Mouse (Mus musculus) gastrocnemius, postnatal 4 days (tissue): Measurements from ENCODE around the gene Fzd1. TPM values are rescaled to one million over a fixed set of nuclear protein-coding genes. Genes with fewer than 3 reads are reported as not detected.

Experiments used
- DNase-seq, 2 experiments: peaks; one replicate each; pipeline ENCODE4 v3.0.0; 2021 to 2022; ENCODE audit warnings: low spot score in 2 of 2, mixed read lengths in 2 of 2
- long read RNA-seq, 2 experiments: library from polyadenylated mRNA; stranded (forward); transcript quantifications; one replicate each; pipeline ENCODE4 v2.0.0; 2021
- total RNA-seq, 2 experiments: library from RNA; stranded (reverse); gene quantifications; 2 replicates each; pipeline ENCODE4 v1.2.3; 2021

Fzd1 gene
- 10 to 100 TPM; 17.0 to 18.0 TPM for total RNA-seq
- long read RNA-seq, experiment 1, full-length matches to known transcripts = 39 of 39 reads
- long read RNA-seq, experiment 1, partial matches to known transcripts = 0 of 39 reads
- long read RNA-seq, experiment 1, other reads (novel, unspliced or antisense) = 0 of 39 reads
- long read RNA-seq, experiment 2, full-length matches to known transcripts = 39 of 39 reads
- long read RNA-seq, experiment 2, partial matches to known transcripts = 0 of 39 reads
- long read RNA-seq, experiment 2, other reads (novel, unspliced or antisense) = 0 of 39 reads

DNA sequence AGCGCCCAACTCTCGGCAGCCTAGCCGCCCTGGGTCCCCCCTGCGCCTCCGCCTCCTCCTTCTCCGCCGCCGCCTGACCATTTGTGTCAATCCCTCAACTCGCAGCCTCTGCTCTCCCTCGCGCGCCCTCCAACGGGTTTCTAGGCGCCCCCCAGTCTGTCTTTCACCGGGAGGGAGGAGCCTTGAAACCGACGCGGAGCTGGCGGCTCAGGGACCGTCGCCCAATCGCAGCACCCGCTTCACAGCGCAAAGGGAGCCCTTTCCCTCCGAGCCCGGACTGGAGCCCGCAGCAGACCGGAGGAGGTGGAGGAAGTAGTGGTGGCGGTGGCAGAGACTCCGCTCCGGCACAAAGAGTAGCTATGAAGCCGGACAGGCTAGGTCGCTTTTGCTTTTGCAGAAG is at the start of gene Fzd1:
TSS of gene Fzd1 (minus strand) at position 134 of the 400 bp plus-strand sequence.
- DNase-seq = peak; percentile 84 to 93

DNA sequence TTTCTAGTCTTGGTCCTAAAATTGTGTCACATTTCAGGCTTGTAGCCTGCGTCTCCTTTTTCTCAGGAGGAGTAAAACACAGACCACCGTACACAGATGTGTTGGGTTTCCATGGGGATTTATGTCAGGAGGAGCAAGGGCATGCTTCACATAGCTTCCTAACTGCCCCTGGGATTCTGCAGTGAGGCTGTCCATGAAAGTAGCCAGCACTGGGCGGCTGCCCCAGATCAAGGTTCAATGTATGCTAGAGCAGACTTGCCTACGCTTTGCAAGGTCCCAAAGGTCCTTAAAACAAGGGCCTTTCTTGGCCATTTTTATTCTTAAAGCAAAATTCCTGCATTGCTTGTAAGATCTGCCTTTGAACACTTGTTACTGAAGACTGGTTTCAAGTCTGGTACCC is 47.4 kb upstream of the Fzd1 start:
- DNase-seq = no peak

DNA sequence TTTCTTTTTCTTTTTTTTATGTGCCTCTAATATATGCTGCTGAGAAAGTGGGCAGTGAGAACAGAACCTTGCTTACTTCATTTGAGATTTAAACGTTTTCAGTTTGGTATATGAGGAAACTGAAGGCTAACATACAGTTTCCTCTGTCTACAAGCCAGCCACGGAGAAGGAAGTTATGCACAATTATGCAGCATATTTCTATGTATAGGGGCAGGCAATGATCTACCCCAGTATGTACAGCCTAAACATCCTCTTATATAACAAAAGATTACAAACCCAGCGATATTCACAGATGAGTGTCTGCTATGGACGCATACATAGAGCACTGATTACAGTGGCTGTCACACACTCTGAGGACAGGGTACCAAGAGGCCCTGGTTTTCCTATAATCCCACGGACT is 45.9 kb upstream of the Fzd1 start:
- no peak for DNase-seq

DNA sequence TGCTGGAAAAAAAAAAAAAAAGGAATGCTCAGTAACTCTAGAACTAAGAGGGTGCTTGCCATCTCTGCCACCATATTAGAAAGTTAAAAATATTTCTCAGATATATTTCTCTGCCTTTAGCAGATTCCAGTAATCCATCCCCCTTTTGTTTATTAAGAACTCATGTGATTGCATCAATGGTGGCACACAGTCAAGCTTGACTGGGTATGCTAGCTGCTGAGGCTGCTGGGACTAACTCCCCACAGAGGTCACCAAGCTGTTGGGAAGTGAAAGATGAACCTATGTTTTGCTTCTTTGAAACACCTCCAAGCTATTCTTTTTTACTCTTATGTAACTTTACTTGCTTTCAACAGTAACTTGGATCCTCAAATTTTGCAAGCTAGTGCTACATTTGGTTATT is 44.1 kb upstream of the Fzd1 start:
- no peak for DNase-seq

DNA sequence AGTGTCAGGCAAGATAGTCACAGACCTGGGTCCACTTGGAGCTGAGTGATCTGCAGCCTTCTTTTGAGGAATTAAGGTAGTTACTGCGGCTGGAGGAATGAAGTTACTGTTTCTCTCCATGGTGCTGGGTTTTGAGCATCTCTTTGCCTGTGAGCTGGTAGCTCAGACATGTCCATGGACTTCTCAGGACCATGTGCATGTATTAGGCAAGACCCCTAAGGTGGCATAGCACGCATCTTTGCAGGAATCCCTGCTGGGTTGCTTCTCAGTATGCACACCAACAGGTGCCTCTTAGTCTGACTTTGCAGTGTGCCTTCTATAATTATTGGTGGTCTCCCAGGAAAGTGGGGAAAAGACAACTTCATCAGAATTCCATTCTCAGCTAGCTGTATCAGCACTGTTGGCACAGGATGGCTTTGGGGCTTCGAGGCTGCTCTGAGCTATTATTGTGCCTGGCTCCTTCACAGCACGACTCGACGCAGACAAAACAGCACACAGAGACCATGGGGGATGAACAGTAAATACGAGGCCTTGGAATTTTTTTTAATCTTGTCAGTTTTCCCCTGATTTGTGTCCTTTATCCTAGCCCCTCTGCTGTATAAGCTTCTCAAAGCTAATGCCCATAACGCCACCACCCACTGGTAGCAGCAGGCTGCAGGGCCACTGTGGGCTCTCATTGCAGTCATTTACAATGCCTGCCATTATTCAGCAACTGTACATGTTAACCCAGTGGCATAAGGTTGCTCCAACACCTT is 43.4 kb upstream of the Fzd1 start:
- no peak for DNase-seq

DNA sequence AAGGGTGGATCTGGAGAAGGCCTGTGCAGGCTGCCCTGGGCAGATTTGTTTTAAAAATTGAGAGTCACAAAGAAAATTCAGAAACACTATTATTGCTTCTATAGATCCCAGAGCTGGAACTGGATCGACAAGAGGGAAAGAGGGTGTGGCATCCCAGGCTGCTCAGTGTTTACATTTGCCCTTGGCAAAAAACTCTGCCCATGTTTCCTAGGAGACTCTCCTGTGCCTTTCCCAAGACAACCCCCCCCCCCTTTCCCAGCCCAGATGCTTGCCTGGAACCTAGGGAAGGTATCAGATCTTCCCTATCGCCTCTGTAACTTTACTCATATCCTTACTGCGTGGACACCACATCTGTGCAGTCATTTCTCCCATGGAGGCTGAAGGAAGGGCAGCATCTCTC is 33.4 kb upstream of the Fzd1 start:
- no peak for DNase-seq

DNA sequence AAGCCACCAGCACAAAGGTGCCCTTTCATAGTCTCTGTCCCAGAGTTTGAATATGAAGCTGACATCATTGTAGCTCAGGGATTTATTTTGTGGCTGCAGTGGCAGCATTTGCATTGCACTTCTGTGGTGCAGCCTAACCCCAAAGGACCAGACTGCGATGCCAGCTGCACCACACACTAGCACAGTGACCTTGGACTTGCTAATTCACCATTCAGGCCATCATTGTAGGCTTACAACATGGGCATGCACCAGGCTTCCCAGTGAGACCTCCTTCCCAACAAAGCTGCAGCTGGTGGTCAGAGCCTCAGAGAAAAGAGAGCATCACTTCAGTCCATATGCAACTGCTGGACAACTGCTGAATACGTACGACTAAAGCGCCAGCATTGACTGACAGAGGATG is 32.4 kb upstream of the Fzd1 start:
- no peak for DNase-seq

DNA sequence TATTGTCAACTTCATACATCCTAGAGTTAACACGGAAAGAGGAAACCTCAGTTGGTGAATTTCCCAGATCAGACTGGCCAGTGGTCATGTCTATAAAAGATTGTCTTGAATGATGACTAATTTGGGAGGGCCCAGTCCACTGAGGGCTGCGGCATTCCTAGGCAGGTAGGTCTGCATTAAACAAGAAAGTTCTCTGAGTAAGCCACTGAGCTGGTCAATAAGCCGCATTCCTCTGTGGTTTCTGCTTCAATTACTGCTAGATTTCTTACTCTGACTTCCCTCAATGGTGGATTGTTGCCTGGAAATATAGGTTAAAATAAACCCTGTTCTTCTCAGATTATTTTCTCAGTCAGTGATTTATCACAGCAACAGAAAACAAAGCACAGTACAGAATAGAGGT is 30.6 kb upstream of the Fzd1 start:
- DNase-seq = no peak

DNA sequence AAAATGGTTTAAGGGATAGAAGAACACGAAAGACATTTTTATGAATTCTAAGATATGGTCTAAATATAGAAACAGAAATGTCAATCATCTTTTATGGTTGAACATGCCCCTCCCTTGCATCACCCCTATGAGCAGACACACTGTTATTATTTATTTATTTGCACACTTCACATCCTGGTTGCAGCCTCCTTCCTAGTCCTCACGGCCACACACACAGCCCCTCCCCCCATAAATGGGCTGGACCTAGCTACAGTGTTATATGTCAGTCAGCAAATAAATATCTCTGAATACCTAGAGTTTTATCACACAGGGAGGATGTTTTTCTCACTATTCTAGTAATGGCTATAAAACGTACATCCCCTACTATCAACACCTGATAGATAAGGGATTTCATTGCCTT is 29.0 kb upstream of the Fzd1 start:
- no peak for DNase-seq

DNA sequence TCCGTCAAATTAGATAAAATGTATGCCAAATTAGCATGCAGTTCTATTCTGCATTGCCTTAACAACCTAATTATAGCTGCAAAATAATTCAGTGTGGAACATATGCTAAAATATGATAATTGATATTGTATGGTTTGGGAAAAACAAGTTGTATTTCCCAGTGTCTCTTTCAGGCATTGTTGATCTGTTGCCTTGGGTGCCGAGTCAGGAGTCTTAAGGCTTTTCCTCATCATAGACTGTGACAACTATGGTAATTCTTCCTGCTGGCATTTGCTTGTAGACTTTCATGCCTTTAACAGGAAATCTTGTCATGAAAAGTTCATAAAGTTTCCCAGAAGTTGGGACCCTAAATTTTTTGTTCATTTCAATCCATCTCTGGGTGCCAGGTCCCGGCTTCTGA is 20.4 kb upstream of the Fzd1 start:
- no peak for DNase-seq

DNA sequence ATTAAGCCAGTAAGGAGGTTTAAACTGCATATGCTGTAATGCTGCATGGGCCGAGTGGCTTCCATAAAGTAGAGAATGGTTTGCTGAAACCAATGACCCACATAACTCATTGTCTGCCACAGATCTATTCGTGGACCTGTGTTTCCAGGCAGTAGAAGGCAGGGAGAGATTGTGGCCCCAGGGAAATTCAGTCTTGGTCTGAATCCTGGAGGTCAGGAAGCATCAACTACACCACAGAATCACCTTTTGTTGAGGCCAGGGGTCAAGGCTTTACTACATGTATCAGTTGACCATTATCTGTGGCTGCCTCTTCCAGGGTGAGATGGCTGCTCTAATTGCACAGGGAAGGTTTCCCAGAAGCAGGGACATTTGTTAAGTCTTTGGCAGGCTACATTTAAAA is 18.7 kb upstream of the Fzd1 start:
- no peak for DNase-seq

DNA sequence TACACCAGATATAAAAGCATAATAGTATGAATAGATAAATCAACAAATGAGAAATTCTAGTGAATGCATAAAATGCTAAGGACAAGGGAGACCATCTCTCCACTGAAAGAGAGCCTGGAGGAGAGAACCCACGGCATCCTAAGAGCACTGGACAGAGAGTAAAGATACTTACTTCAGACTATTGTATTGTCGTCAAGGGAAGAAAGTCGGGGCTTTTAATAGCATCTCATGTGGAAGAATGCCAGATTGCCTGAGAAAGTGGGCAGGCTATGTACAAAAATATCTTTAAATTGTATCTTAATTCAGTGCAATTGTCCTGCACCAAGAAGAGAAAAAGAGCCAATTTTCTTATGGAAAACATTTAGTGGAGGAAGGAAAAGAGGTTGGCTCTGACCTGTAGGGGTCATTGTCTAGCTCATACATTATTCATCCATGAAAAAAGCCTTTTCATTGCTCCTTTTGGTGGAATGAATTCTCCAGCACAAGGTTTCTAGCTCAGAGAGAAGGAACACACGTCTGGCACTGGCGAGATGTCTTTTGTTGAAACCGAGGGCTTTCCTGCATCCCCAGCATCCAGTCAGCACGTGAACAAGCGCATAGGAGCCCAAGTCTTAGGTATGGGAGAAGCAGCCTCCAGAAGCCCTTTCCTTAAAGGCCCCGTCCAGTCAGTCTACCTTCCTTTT is 15.4 kb upstream of the Fzd1 start:
- no peak for DNase-seq

DNA sequence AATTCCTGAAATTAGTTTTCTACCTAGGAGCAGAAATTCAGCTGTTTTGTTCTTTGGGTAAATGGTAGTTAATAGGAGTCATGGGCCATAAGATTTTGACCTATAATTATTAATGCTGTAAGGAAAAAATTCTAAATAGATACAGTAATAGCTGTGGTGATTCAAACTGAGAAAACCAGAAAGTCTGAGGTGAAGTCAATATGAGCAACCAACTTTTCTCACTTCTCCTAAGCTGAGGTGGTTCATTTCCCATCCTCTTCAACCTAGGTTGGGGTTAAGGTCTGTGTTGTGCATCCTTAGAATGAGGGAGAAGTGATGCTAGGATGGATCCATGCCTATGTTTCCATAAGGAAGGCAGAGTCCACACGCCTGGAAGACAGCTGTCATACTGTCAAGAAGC is 12.8 kb upstream of the Fzd1 start:
- DNase-seq = no peak

DNA sequence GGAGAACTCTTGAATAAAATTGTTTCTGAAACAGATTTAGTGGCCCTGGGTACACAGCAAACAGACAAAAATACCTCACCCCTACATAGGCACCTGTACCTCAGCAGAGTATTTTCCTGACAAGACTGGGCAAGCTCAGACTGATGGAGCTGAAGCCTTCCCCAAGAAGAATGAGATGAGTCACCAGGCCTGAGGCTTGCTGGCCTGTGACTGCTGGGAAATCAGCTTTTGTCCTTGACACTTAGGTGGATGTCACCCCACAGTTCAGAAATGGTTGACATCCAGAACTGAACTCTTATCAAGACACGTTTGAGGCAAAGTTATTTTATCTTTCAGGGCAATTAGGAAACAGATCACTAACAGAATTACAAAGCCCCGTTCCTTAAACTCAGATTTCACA is 10.1 kb upstream of the Fzd1 start:
- no peak for DNase-seq

DNA sequence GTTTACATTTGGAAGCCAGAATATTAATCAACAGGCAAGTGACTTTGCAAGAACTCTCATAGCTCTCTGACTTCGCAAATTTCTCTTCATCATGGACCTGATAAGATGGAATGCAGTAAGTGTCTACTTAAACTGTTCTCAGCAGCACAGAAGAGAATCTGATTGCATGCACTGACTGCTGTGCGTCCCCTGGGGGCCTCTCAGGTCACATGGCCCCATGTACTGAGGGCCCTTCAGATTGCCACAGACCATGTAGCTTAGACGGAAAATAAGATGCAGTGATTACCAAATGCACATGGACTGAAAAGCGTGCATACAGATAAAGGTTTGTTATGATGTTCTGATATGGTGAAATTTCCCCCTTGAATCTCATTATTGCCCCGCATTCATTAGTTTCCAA is 8.9 kb upstream of the Fzd1 start:
- DNase-seq = no peak

DNA sequence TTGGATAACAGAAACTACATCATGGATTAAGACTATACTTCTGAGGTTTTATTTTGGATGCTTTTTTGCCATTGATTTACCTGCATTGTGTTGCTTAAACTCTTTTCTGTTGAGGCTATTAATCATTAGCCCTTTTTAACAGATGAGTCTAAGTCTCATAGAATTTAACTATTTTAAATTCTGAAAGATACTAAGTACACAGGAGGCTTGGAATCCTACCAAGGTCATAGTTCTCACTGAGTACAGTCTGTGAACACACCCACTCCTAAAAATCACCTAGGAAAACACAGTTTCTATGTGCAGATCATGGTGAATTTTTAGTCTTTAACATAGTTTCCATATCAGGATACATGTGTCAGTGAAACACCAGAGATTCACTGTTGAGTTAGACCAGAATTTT is 4.1 kb upstream of the Fzd1 start:
- no peak for DNase-seq

DNA sequence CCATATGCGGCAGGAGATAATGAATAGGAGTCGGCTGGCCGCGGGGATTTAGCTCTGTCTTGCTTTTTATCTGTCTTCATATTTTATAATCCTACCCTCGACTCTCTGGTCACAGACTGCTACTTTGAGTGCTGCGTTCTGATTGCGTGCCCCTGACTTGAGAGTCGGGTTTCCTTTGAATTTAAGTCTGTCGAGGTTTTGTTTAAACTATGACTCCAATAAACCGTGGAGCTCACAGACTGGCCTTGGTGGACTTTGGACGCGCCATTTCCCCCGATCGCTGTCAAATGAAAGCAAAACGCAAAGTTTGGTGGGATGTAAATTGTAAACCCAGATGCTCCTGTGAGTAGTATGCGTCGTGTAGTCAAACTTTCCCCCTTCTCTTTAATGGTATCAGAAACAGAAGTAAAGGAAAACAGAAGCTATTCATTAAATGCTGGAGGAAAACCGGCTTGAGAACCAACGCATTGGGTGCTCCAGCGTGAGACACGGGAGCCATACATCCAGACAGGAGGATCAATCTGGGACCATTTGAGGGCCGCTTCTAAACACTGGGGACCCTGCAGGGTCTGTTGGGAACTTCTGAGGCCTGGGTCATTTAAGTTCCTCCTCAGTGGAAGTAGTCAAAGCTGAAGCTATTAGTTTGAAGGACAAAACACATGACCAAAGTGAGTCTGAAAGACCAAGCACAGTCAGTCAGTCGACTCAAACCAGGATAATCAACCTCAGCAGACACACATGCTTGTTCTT is 671 bp upstream of the Fzd1 start:
- DNase-seq = no peak

DNA sequence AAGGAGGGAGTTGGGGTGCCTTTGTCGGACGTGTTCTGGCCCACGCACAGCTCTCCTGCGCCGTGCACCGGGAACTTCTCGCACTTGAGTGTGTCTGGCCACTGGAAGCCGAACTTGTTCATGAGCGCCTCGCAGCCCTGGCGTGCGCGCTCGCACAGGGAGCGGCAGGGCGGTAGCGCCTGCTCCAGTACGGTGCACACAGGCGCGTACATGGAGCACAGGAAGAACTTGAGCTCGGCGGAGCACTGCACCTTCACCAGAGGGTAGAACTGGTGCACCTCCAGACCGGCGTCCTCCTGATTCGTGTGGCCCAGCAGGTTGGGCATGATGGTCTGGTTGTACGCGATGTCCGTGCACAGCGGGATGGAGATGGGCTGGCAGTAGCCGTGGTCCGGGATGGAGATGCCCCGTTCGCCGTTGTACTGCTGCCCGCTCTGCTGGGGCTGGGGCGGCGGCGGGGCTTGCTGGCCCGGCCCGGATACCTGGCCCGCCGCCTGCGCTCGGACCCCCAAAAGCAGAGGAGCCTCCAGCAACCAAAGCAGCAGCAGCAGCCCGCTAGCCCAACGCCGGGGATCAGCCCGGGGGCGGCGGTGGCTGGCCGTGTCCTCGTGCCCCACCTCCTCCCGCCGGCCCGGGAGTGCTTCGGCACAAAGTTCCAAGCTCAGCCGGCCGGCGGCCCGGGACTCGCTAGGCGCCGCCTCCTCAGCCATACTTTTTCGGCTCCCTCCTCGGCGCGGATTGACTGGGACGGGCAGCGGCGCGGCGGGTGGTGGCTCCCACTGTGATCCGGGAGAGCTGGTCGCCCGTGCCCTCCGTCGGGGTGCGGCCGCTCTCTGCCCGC is 744 bp downstream of the Fzd1 start:
- DNase-seq = peak; percentile 66 to 75

DNA sequence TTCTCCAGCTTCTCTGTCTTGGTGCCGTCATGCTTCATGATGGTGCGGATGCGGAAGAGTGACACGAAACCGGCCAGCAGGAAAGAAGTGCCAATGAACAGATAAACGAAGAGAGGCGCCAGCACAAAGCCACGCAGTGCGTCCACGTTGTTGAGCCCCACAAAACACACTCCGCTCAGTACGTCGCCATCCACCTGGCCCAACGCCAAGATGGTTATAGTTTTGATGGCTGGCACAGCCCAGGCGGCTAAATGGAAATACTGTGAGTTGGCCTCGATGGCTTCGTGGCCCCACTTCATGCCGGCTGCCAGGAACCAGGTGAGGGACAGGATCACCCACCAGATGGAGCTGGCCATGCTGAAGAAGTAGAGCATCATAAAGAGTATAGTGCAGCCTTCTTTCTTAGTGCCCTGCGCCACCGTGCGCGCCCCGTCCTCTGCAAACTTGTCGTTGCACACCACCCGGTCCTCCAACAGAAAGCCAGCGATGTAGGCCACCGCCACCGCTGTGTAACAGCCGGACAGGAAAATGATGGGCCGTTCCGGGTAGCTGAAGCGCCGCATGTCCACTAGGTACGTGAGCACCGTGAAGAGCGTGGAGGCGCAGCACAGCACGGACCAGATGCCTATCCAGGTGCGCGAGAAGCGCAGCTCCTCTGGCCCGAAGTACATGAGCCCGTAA is 1.7 kb downstream of the Fzd1 start:
- DNase-seq = peak in 1 of 2 experiments; percentile 39

DNA sequence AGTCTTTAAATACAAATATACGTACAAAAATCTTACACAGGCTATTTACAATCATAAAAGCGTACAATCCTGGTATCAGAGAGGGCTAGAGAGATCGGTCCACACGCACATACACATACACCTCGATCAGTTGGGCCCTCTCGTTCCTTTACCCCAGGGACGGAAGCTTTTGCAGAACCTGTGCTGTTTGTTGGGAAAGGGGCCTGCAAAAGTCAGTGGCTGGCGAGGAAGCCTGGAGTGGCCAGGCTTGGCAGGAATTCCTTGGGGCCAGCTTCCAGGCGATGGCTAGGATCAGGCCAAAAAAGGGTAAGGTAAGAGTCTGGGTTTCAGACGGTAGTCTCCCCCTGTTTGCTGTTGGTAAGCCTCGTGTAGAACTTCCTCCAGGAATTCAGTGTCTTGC is 2.5 kb downstream of the Fzd1 start:
- no peak for DNase-seq
